Mouse (Mus musculus) heart, embryonic 15.5 days (tissue): Measurements from ENCODE around the gene Cfb. TPM values are rescaled to one million over a fixed set of nuclear protein-coding genes. Genes with fewer than 3 reads are reported as not detected.

Source experiments
- ATAC-seq: fragments of 200-750 bp; cut with Nextera tagmentation; replicated peaks from 2 replicates; pipeline ENCODE4 v1.8.0; 2017; ENCODE audit warnings: low read depth, moderate TSS enrichment; ENCODE audit not compliant: insufficient number of reproducible peaks, insufficient read depth, low FRiP score
- H3K27ac ChIP-seq: fragments of 300-500 bp; sonication (generic); 2 replicates; pipeline ENCODE4 v1.5.1; 2015; ENCODE audit warnings: mild to moderate bottlenecking, inconsistent platforms
- H3K27me3 ChIP-seq: fragments of 300-500 bp; sonication (generic); 2 replicates; pipeline ENCODE4 v1.6.1; 2015; ENCODE audit warnings: inconsistent platforms
- H3K36me3 ChIP-seq: fragments of 300-500 bp; sonication (generic); 2 replicates; pipeline ENCODE4 v1.6.1; 2015; ENCODE audit warnings: mild to moderate bottlenecking, inconsistent platforms
- H3K4me1 ChIP-seq: fragments of 300-500 bp; sonication (generic); replicated peaks from 2 replicates; pipeline ENCODE4 v1.6.1; 2015; ENCODE audit warnings: inconsistent platforms
- H3K4me2 ChIP-seq: fragments of 300-500 bp; sonication (generic); 2 replicates; pipeline ENCODE4 v1.6.1; 2015; ENCODE audit warnings: inconsistent platforms, mild to moderate bottlenecking, moderate library complexity
- H3K4me3 ChIP-seq: fragments of 300-500 bp; sonication (generic); 2 replicates; pipeline ENCODE4 v1.5.1; 2015; ENCODE audit warnings: mild to moderate bottlenecking, inconsistent platforms
- H3K9ac ChIP-seq: fragments of 300-500 bp; sonication (generic); 2 replicates; pipeline ENCODE4 v1.6.1; 2015; ENCODE audit warnings: mild to moderate bottlenecking, inconsistent platforms
- H3K9me3 ChIP-seq: fragments of 300-500 bp; sonication (generic); replicated peaks from 2 replicates; pipeline ENCODE4 v1.6.1; 2016; ENCODE audit warnings: inconsistent platforms
- WGBS: fragments of 180-500 bp; shearing (Covaris S2); methylation state at CpG from one replicate; pipeline ENCODE4 v1.1.7; 2015; ENCODE audit warnings: mixed read lengths; 5-methylcytosine and 5-hydroxymethylcytosine counted together
- polyA plus RNA-seq: library from polyadenylated mRNA; unstranded; fragments of >200 nt; fragmentation: Nextera tagmentation; extraction: Ambion mirVana; gene quantifications from 2 replicates; pipeline ENCODE4 v1.2.1, GENCODE M21; 2015

The Cfb gene
- polyA plus RNA-seq, 1 experiment from 2014 or later = 1.8 TPM

DNA sequence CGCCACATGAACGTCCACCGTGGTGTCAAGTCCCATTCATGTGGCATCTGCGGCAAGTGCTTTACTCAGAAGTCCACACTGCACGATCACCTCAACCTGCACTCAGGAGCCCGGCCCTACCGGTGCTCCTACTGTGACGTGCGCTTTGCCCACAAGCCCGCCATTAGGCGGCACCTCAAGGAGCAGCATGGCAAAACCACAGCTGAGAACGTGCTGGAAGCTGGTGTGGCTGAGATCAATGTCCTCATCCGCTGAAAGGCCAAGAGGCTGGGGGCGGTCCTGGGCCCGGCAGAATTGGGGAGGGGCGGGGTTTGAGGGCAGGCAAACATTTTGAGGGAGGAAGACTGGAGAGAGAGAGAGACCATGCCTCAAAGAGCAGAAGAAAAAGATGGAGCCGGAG, 34.0 kb upstream of the Cfb start:
- H3K9ac ChIP-seq = no peak overlapping the region
- H3K4me2 ChIP-seq = peak overlapping the region; percentile 97
- ATAC-seq = no peak
- H3K27ac ChIP-seq = no peak overlapping the region
- peaks cover 6% of the 10 kb centered on the region; the same call in 1 of the 2 replicates for H3K36me3 ChIP-seq
- peaks cover 45% of the 10 kb centered on the region for H3K4me1 ChIP-seq
- no peak overlapping the region; the same call in 1 of the 2 replicates for H3K4me3 ChIP-seq
- WGBS = 78% methylated on average over 17 of the region's 17 CpGs
- H3K27me3 ChIP-seq = no peaks in the 10 kb centered on the region
- H3K9me3 ChIP-seq = no peaks in the 10 kb centered on the region

DNA sequence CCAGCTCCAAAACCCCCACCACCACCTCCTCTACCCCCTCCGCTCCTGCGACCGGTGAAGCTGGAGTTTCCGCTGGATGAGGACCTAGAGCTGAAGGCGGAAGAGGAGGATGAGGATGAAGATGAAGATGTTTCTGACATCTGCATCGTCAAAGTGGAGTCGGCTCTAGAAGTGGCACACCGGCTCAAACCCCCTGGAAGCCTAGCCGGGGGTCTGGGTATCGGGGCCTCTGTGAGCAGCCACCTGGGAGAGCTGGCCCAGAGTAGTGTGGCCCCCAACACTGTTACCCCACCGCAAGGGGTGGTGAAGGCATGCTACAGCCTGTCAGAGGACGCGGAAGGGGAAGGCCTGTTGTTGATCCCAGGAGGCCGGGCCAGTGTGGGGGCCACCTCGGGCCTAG, 33.4 kb upstream of the Cfb start:
- ATAC-seq = no peak
- no peak overlapping the region; the same call in 1 of the 2 replicates for H3K9ac ChIP-seq
- WGBS = 90% methylated on average over 15 of the region's 15 CpGs
- peak overlapping the region; percentile 88; the same call in 1 of the 2 replicates for H3K27ac ChIP-seq
- H3K4me2 ChIP-seq = peak overlapping the region; percentile 97
- H3K36me3 ChIP-seq = peaks cover 5% of the 10 kb centered on the region; the same call in 1 of the 2 replicates
- peak overlapping the region; percentile 87 for H3K4me3 ChIP-seq
- no peaks in the 10 kb centered on the region for H3K9me3 ChIP-seq
- peaks cover 45% of the 10 kb centered on the region for H3K4me1 ChIP-seq
- H3K27me3 ChIP-seq = no peaks in the 10 kb centered on the region

DNA sequence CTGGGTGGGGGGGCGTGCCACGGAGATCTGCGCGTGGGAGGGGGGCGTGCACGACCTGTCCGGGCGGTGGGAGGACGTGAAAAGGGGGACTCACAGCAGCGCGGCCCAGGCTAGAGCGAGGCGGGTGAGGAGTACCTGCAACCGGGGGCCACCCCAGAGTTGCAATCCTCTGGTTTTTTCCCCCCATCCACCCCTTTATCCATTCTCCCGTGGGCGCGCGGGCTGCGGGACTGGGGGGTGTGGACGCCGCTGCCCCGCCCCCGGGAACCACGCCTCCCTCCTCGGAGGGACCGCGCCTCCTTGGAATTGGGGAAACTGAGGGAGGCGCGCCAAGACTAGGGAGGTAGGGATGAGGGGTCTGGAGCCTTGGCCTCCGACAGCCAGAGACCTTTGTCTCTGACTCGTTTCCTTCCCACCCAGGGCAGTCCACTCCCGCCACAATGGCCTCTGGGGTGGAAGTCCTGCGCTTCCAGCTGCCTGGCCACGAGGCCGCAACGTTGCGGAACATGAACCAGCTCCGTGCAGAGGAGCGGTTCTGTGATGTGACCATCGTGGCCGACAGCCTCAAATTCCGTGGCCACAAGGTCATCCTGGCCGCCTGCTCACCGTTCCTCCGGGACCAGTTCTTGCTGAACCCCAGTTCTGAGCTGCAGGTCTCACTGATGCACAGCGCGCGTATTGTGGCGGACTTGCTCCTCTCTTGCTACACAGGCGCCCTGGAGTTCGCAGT, 32.6 kb upstream of the Cfb start:
- 11% methylated on average over 50 of the region's 51 CpGs for WGBS
- peaks cover 39% of the 10 kb centered on the region for H3K4me1 ChIP-seq
- no peaks in the 10 kb centered on the region for H3K27me3 ChIP-seq
- peak overlapping the region; percentile 88 for H3K27ac ChIP-seq
- H3K9me3 ChIP-seq = no peaks in the 10 kb centered on the region
- peak overlapping the region; percentile 97 for H3K4me2 ChIP-seq
- peaks cover 5% of the 10 kb centered on the region; the same call in 1 of the 2 replicates for H3K36me3 ChIP-seq
- peak; percentile 3; the same call in 1 of the 2 replicates for ATAC-seq
- peak overlapping the region; percentile 94 for H3K9ac ChIP-seq
- H3K4me3 ChIP-seq = peak overlapping the region; percentile 87

DNA sequence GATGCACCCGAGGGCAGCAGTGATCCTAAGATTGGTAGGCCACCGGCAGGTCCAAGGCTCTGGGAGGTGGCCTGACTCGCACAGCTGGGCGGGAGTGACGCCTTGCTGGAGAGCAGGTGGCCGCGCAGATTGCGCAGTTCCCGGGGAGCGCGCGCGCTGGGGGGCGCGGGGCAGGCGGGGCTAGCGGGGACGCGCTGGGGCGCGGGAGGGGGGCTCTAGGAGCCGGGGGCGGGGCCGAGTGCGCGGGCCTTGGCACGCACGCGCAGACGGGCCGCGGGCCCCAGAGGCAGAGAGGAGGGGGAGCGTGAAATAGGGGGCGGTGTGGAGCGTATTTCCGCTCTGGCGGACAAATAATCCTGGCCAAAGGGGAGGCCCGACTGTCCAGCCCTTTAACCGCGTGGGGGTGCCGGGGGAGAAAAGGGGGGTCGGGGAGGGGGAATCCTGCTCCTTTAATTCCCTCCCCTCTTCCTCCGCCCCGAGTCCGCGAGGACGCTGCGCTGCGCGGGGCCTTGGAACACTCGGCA, 31.8 kb upstream of the Cfb start:
- peaks cover 35% of the 10 kb centered on the region for H3K4me1 ChIP-seq
- no peaks in the 10 kb centered on the region for H3K9me3 ChIP-seq
- WGBS = under 1% methylated on average over 37 of the region's 51 CpGs
- ATAC-seq = peak; percentile 90
- H3K4me3 ChIP-seq = peak overlapping the region; percentile 87
- H3K36me3 ChIP-seq = peaks cover 5% of the 10 kb centered on the region; the same call in 1 of the 2 replicates
- H3K9ac ChIP-seq = peak overlapping the region; percentile 94
- H3K4me2 ChIP-seq = peak overlapping the region; percentile 97
- H3K27me3 ChIP-seq = no peaks in the 10 kb centered on the region
- H3K27ac ChIP-seq = peak overlapping the region; percentile 88

DNA sequence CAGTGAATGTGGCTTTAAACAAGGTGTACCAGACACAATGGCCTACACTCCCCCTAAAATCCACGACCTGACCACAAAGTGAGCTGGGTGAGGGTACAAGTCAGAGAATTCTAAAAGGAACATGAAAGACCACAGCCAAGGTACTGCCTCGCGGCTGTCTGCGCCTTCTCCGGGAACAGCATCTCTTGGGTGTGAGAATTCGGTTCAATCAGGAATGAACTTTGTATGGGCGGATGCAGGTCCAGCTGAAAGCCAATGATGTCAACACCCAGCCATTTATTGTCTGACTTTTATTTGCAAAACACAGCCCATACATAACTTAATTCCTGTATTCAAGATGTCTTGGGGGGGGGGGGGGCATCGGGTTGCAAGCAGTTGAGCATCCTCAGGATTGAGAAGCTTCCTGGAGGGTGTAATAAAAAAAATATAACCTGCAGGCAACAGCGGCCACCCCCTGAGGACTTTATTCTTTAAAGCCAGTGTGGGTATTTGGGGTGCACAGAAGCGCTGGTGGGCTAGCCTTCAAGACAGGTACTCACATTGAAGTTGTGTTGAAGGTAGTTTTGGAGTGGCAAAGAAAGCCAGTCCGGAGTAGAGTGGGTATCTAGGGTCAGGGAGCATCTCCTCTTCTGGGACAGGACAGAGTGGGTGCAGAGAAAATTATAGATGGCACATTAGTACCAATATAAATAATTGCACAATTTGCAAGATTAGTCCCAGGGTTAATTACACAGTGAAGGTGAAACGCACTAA, 30.9 kb upstream of the Cfb start:
- Histone ChIP-seq H3K4me2 (peak overlapping the region; percentile 97), H3K27ac (peak overlapping the region; percentile 88), H3K4me1 (peaks cover 35% of the 10 kb centered on the region), H3K36me3 (peaks cover 5% of the 10 kb centered on the region; the same call in 1 of the 2 replicates), H3K4me3 (peak overlapping the region; percentile 87), H3K9ac (peak overlapping the region; percentile 53), H3K9me3 (no peaks in the 10 kb centered on the region), H3K27me3 (no peaks in the 10 kb centered on the region)
- ATAC-seq = no peak
- 76% methylated on average over 12 of the region's 12 CpGs for WGBS

DNA sequence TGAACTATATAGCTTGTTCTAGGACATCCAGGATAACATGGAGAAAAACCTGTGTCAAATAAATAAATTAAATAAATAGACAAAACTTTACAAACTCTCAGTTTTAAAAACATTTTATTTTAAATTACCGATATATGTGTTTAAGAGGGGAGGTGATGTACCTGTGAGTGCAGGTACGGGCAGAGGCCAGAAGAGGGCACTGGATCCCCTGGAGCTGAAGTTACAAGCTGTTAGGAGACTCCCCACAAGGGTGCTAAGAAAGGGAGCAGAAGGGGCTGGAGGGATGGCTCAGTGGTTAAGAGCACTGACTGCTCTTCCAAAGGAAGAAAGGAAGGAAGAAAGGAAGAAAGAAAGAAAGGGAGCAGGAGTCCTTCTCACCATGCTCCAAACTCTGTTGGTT, 29.1 kb upstream of the Cfb start:
- 92% methylated on average over 2 of the region's 2 CpGs for WGBS
- H3K36me3 ChIP-seq = peaks cover 3% of the 10 kb centered on the region; the same call in 1 of the 2 replicates
- H3K4me3 ChIP-seq = no peak overlapping the region
- H3K9me3 ChIP-seq = no peaks in the 10 kb centered on the region
- H3K4me1 ChIP-seq = peaks cover 22% of the 10 kb centered on the region
- no peak overlapping the region for H3K9ac ChIP-seq
- no peak overlapping the region for H3K4me2 ChIP-seq
- no peak for ATAC-seq
- H3K27me3 ChIP-seq = no peaks in the 10 kb centered on the region
- no peak overlapping the region for H3K27ac ChIP-seq

DNA sequence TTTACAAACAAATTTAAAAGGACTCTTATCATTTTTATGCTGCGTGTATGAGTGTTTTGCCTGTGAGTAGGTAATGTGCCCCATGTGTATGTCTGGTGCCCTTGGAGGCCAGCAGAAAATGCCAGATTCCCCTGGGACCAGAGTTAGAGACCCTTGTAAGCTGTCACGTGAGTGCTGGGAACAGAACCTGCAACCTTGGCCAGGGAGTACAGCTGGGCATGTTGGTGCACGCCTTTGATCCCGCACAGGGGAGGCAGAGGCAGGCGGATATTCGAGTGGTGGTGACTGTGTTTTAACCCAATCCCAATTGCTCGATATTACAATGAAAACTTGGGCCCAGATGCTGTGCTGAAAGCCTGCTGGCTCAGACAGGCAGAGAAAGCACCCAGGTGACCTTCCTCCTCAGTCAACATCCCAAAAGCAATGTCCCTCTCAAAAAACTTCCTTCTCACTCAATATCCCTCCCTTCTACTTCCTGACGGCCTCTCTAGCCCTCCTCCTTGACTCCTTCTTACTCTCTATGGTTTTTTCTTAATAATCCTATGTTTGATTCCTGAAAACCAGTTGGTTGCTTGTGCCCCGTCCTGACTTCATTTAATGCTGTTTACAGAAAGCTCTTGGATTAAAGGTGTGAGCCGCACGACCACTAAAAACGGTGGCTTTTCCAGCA, 27.9 kb upstream of the Cfb start:
- H3K9ac ChIP-seq = no peak overlapping the region
- no peaks in the 10 kb centered on the region for H3K27me3 ChIP-seq
- H3K9me3 ChIP-seq = no peaks in the 10 kb centered on the region
- H3K4me1 ChIP-seq = peaks cover 11% of the 10 kb centered on the region
- WGBS = 79% methylated on average over 12 of the region's 12 CpGs
- no peaks in the 10 kb centered on the region for H3K36me3 ChIP-seq
- no peak overlapping the region for H3K4me3 ChIP-seq
- H3K4me2 ChIP-seq = no peak overlapping the region
- H3K27ac ChIP-seq = no peak overlapping the region
- no peak for ATAC-seq

DNA sequence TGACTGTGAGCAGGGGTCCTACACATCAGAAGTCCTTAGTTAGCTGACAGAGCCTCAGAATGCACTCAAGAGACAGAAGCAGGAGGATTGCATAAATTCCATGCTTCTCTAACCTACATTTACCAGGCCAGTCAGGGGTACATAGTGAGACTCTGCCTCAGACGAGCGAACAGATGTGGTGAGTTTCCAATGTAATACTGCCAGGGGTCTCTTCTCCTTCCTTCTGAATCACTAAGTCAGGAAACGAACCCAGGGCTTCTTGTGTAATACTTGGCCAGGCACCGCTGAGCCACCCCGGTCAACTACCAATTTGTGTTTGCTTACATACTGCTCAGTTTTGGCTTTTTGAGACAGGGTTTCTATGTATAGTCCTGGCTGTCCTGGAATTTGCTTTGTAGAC, 25.6 kb upstream of the Cfb start:
- Histone ChIP-seq H3K27me3 (no peaks in the 10 kb centered on the region), H3K4me2 (no peak overlapping the region), H3K27ac (no peak overlapping the region), H3K9ac (no peak overlapping the region), H3K4me3 (no peak overlapping the region), H3K36me3 (no peaks in the 10 kb centered on the region), H3K4me1 (no peaks in the 10 kb centered on the region), H3K9me3 (no peaks in the 10 kb centered on the region)
- WGBS = 80% methylated on average over 5 of the region's 5 CpGs
- no peak for ATAC-seq

DNA sequence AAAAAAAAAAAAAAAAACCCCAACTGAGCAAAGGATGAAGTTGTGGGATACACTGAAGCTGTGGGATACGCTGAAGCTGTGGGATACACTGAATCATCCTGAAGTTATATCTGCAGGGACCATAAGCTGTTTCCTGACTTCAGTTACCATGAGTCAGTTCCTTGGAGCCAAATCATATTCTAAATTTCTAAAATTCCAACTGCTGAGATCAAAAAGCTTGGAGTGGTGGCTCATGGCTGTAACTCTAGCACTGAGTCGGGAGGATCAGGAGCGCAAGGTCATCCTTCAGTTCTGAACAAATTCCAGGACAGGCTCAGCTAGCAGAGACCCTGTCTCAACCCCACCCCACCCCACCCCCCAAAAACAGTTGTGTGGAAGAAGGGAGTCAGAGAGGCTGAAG, 23.3 kb upstream of the Cfb start:
- no peaks in the 10 kb centered on the region for H3K9me3 ChIP-seq
- no peak overlapping the region for H3K27ac ChIP-seq
- H3K4me3 ChIP-seq = no peak overlapping the region
- peaks cover 6% of the 10 kb centered on the region for H3K4me1 ChIP-seq
- no peak for ATAC-seq
- no peaks in the 10 kb centered on the region for H3K27me3 ChIP-seq
- H3K9ac ChIP-seq = no peak overlapping the region
- WGBS = 47% methylated on average over 3 of the region's 3 CpGs
- H3K36me3 ChIP-seq = no peaks in the 10 kb centered on the region
- no peak overlapping the region for H3K4me2 ChIP-seq

DNA sequence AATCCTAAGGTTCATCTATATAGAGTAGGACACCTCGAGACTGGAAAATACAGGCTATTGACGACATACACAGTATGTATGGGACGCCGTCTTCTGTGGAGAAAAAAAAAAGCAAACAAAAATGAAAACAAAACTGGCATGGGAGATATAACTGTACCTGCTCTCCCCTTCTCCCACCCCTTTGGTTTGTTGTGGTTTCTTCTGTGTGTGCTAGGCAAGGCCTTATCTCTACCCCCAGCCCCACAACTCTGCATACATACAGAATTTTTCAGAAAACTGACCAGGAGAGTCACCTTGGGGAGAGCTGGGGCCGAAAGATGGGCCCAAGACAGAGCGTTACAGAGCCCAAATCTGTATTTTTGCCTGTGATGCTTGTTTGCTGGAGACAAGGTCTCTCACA, 22.4 kb upstream of the Cfb start:
- H3K9me3 ChIP-seq = no peaks in the 10 kb centered on the region
- no peak overlapping the region for H3K4me3 ChIP-seq
- no peak overlapping the region for H3K9ac ChIP-seq
- no peak overlapping the region for H3K4me2 ChIP-seq
- no peaks in the 10 kb centered on the region for H3K36me3 ChIP-seq
- no peak for ATAC-seq
- no peak overlapping the region for H3K27ac ChIP-seq
- no peaks in the 10 kb centered on the region for H3K27me3 ChIP-seq
- H3K4me1 ChIP-seq = peaks cover 6% of the 10 kb centered on the region
- WGBS = 83% methylated on average over 6 of the region's 6 CpGs

DNA sequence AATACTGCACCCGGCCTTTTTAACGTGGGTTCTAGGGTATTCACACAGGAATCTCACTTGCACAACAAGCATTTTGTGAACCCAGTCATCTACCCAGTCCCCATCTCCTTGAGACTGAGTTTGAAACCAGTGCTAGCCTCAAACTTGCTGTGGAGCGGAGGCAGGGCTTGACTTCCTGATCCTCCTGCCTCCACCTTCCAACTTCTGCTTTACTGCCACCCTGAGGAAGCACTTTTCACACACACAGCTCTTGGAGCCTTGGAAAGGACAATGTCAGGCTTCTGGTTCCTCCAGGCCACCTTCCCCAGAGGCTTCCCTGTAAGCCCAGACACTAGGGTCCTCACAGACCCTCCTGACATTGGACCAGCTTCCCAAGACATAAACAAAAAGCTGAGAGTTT, 21.0 kb upstream of the Cfb start:
- WGBS = 70% methylated on average over 3 of the region's 3 CpGs
- ATAC-seq = no peak

More for the DNA sequence above, 21.0 kb upstream of the Cfb start:
- H3K4me2 ChIP-seq = no peak overlapping the region
- H3K9ac ChIP-seq = no peak overlapping the region
- no peaks in the 10 kb centered on the region for H3K9me3 ChIP-seq
- no peaks in the 10 kb centered on the region for H3K36me3 ChIP-seq
- H3K27me3 ChIP-seq = no peaks in the 10 kb centered on the region
- no peak overlapping the region for H3K4me3 ChIP-seq
- H3K4me1 ChIP-seq = peaks cover 10% of the 10 kb centered on the region
- H3K27ac ChIP-seq = no peak overlapping the region
